Mouse (Mus musculus) mesoderm, embryonic 11.5 days (tissue): Measurements from ENCODE around the gene Fbxo24.
A peak's percentile ranks its signal among the peaks of the same experiment; 100 is the strongest.

Experiments
- DNase-seq: peaks from one replicate; pipeline ENCODE4 v3.0.0-alpha.2; 2012; ENCODE audit warnings: low read depth, low spot score

The Fbxo24 gene

GRCm38 (mm10) chr5:137628498-137629305 is at the start of gene Fbxo24, which contains the start of the genes Lrch4 and Gm20605:
Gene Fbxo24, minus strand, starts transcription at chr5:137629002.
Gene Lrch4, plus strand, starts transcription at chr5:137629121.
Gene Gm20605, plus strand, starts transcription at chr5:137629175.
- DNase-seq = peak; percentile 100

GRCm38 (mm10) chr5:137677859-137678258 is 49.1 kb upstream of the Fbxo24 start:
- DNase-seq = no peak

- no peak for DNase-seq
Observed at GRCm38 (mm10) chr5:137674786-137675185, 46.0 kb upstream of the Fbxo24 start.

- DNase-seq = no peak
Observed at GRCm38 (mm10) chr5:137673015-137673414, 44.2 kb upstream of the Fbxo24 start.

- DNase-seq = no peak
Observed at GRCm38 (mm10) chr5:137672361-137672760, 43.6 kb upstream of the Fbxo24 start.

GRCm38 (mm10) chr5:137671443-137672240 is 42.8 kb upstream of the Fbxo24 start:
- DNase-seq = peak; percentile 41

- no peak for DNase-seq
Observed at GRCm38 (mm10) chr5:137670240-137670639, 41.4 kb upstream of the Fbxo24 start.

GRCm38 (mm10) chr5:137668971-137669370 is 40.2 kb upstream of the Fbxo24 start:
- DNase-seq = no peak

GRCm38 (mm10) chr5:137663057-137663456 is 34.3 kb upstream of the Fbxo24 start:
- DNase-seq = no peak

- DNase-seq = no peak
Observed at GRCm38 (mm10) chr5:137660064-137660688, 31.4 kb upstream of the Fbxo24 start.

- DNase-seq = peak; percentile 76
Observed at GRCm38 (mm10) chr5:137656977-137657376, 28.2 kb upstream of the Fbxo24 start.

- DNase-seq = no peak
Observed at GRCm38 (mm10) chr5:137654746-137655145, 25.9 kb upstream of the Fbxo24 start.

- no peak for DNase-seq
Observed at GRCm38 (mm10) chr5:137653366-137653765, 24.6 kb upstream of the Fbxo24 start.

- peak; percentile 73 for DNase-seq
Observed at GRCm38 (mm10) chr5:137652474-137652873, 23.7 kb upstream of the Fbxo24 start.

- DNase-seq = no peak
Observed at GRCm38 (mm10) chr5:137649669-137650571, 21.1 kb upstream of the Fbxo24 start.

- DNase-seq = no peak
Observed at GRCm38 (mm10) chr5:137649251-137649650, 20.4 kb upstream of the Fbxo24 start.

- DNase-seq = no peak
Observed at GRCm38 (mm10) chr5:137647827-137648601, 19.2 kb upstream of the Fbxo24 start.

GRCm38 (mm10) chr5:137645652-137646091 is 16.9 kb upstream of the Fbxo24 start, which contains the start of gene Irs3:
Gene Irs3, minus strand, starts transcription at chr5:137645714.
- no peak for DNase-seq

- no peak for DNase-seq
Observed at GRCm38 (mm10) chr5:137645091-137645651, 16.4 kb upstream of the Fbxo24 start.

- no peak for DNase-seq
Observed at GRCm38 (mm10) chr5:137644484-137644883, 15.7 kb upstream of the Fbxo24 start.
